Mouse (Mus musculus) hindbrain, embryonic 16.5 days (tissue): Measurements from ENCODE around the gene Nudt5. TPM values are rescaled to one million over a fixed set of nuclear protein-coding genes. Genes with fewer than 3 reads are reported as not detected.

Source experiments
- ATAC-seq: fragments of 200-750 bp; cut with Nextera tagmentation; 2 replicates; pipeline ENCODE4 v1.8.0; 2017; ENCODE audit warnings: moderate TSS enrichment, moderate library complexity
- H3K27ac ChIP-seq: fragments of 300-500 bp; sonication (generic); 2 replicates; pipeline ENCODE4 v1.5.1; 2014; ENCODE audit warnings: low read depth, mild to moderate bottlenecking, control low read depth, low read length, moderate library complexity
- H3K27me3 ChIP-seq: fragments of 300-500 bp; sonication (generic); replicated peaks from 2 replicates; pipeline ENCODE4 v1.6.1; 2014; ENCODE audit warnings: low read length; ENCODE audit not compliant: control insufficient read depth, insufficient read depth
- H3K36me3 ChIP-seq: fragments of 300-500 bp; sonication (generic); 2 replicates; pipeline ENCODE4 v1.6.1; 2014; ENCODE audit warnings: mild to moderate bottlenecking, low read length, moderate library complexity, mixed read lengths; ENCODE audit not compliant: control insufficient read depth, insufficient read depth
- H3K4me1 ChIP-seq: fragments of 300-500 bp; sonication (generic); 2 replicates; pipeline ENCODE4 v1.6.1; 2014; ENCODE audit warnings: low read depth, low read length; ENCODE audit not compliant: control insufficient read depth, insufficient read depth
- H3K4me2 ChIP-seq: fragments of 300-500 bp; sonication (generic); 2 replicates; pipeline ENCODE4 v1.6.1; 2014; ENCODE audit warnings: mild to moderate bottlenecking, low read length, control low read depth, moderate library complexity
- H3K4me3 ChIP-seq: fragments of 300-500 bp; sonication (generic); 2 replicates; pipeline ENCODE4 v1.5.1; 2014; ENCODE audit warnings: mild to moderate bottlenecking, low read length, control low read depth, moderate library complexity
- H3K9ac ChIP-seq: fragments of 300-500 bp; sonication (generic); 2 replicates; pipeline ENCODE4 v1.6.1; 2014; ENCODE audit warnings: low read depth, mild to moderate bottlenecking, control low read depth, low read length, moderate library complexity
- H3K9me3 ChIP-seq: fragments of 300-500 bp; sonication (generic); 2 replicates; pipeline ENCODE4 v1.6.1; 2014; ENCODE audit warnings: mild to moderate bottlenecking, low read length, moderate library complexity; ENCODE audit not compliant: control insufficient read depth
- WGBS: fragments of 180-500 bp; shearing (Covaris S2); extraction: QIAGEN DNeasy Blood & Tissue Kit; methylation state at CpG from one replicate; pipeline ENCODE4 v1.1.7; 2014; 5-methylcytosine and 5-hydroxymethylcytosine counted together
- polyA plus RNA-seq: library from polyadenylated mRNA; unstranded; fragments of >200 nt; fragmentation: Nextera tagmentation; extraction: Ambion mirVana; gene quantifications from 2 replicates; pipeline ENCODE4 v1.2.1, GENCODE M21; 2015

Gene Nudt5
- polyA plus RNA-seq, 1 experiment from 2014 or later = 26.4 TPM

DNA sequence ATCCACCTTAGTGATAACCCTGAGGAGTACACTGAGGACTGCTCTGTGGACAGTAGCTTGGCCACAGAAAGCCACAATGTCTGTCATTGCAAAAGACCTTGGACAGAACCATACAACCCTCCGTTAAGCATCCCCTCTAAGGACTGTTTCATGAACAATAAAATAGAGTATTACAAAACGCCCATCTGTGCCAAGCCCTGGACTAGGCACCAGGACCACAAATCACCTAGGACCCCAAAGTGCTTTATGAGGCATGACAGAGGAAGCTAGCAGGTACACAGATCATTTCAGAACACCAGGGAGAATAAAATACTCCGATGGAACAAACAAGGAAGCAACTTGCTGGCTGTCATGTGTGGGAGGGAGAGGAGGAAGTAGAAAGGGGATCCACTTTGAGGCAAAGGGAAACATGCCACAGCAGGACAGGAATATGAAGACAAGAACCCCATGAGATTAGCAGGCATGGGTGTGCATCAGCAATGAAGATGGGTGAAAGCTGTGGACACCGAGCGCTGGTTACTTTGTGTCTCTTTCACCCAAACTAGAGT is 33.5 kb upstream of the Nudt5 start:
- no peaks in the 10 kb centered on the region for H3K27me3 ChIP-seq
- peaks cover 21% of the 10 kb centered on the region for H3K36me3 ChIP-seq
- ATAC-seq = no peak
- WGBS = 95% methylated on average over 5 of the region's 5 CpGs
- H3K4me1 ChIP-seq = no peaks in the 10 kb centered on the region
- H3K9ac ChIP-seq = no peak overlapping the region
- H3K27ac ChIP-seq = no peak overlapping the region
- no peak overlapping the region for H3K4me3 ChIP-seq
- no peaks in the 10 kb centered on the region for H3K9me3 ChIP-seq
- H3K4me2 ChIP-seq = no peak overlapping the region

DNA sequence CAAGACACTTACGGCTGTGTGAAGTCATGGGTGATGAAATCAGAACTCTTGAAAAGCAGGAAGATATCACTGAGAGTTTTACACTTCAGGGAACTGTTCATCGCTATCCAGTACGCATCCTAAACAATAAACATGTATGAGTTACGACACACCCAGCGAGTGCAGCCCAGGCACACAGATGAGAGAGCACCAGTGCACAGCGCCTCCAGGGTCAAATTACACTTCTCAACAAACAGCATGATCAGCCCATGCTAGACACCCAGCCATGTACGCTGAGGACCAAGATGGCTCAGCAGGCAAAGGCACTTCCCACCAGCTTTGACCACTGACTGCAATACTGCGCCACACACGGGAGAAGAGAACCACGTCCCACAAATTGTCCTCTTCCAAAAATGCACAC is 23.6 kb upstream of the Nudt5 start:
- H3K4me2 ChIP-seq = no peak overlapping the region
- H3K4me1 ChIP-seq = no peaks in the 10 kb centered on the region
- 90% methylated on average over 10 of the region's 10 CpGs for WGBS
- H3K36me3 ChIP-seq = peaks cover 15% of the 10 kb centered on the region
- ATAC-seq = no peak
- H3K27ac ChIP-seq = no peak overlapping the region
- H3K9ac ChIP-seq = no peak overlapping the region
- H3K4me3 ChIP-seq = no peak overlapping the region
- H3K27me3 ChIP-seq = no peaks in the 10 kb centered on the region
- H3K9me3 ChIP-seq = no peaks in the 10 kb centered on the region

DNA sequence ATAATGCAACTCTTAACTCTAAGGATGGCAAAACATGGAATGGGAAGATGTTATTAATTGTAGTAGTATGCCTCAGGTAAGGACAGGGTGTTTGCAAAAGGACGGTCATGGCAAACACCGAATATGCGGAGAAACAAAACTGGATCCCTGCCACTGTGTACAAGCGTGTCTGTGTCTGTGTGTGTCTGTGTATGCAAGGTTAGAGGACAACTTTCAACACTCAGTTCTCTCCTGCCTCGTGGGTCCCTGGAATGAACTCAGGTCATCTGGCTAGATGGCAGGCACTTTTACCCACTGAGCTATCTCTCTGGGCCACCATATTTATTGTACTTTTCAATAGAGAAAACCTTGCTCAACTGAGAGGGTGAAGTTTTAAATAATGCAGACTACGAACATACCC is 22.4 kb upstream of the Nudt5 start:
- no peak overlapping the region for H3K27ac ChIP-seq
- no peaks in the 10 kb centered on the region for H3K9me3 ChIP-seq
- H3K4me2 ChIP-seq = no peak overlapping the region
- H3K4me1 ChIP-seq = no peaks in the 10 kb centered on the region
- no peak overlapping the region for H3K9ac ChIP-seq
- ATAC-seq = no peak
- H3K4me3 ChIP-seq = no peak overlapping the region
- WGBS = 94% methylated on average over 6 of the region's 6 CpGs
- H3K27me3 ChIP-seq = no peaks in the 10 kb centered on the region
- H3K36me3 ChIP-seq = peaks cover 14% of the 10 kb centered on the region

DNA sequence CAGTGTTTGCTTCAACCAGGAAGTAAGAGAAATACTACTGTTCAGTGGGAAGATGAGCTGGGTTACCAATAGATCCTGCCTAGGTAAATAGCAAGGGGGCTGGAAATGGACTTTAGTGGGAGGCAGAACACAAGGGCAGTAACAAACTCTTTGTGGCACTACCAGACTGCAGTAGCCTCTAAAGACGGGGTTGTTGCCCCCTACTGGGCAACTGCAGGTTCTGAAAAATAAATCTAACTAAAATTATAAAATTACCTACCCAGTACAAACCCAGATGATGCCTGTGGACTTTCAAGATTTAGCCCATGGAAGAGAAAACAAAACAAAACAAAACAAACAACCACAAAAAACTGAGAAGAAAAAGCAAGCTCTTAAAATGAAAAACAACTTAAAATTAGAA is 20.6 kb upstream of the Nudt5 start:
- H3K36me3 ChIP-seq = peaks cover 14% of the 10 kb centered on the region
- 29% methylated on average over 1 of the region's 1 CpGs for WGBS

DNA sequence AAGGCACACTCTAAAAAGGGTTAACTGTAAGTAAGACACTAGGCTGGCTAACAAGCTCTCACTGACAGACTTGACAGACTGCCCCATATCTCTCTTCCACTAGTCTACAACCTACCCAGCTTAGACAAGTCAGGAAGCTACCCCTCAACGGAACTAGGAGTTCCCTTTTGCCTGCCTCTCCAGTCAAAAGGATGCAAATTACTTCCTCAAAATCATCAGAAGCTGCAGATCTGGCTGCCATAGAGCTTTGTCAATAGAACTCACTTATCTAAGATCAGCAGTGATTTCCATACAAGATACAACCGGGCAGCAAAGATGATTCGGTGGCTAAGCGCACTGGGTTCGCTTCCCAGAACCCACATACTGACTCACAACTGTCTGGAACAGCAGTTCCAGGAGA is 20.1 kb upstream of the Nudt5 start:
- H3K36me3 ChIP-seq = peaks cover 14% of the 10 kb centered on the region
- ATAC-seq = no peak

More for the DNA sequence above, 20.6 kb upstream of the Nudt5 start:
- H3K27me3 ChIP-seq = no peaks in the 10 kb centered on the region
- no peak overlapping the region for H3K4me2 ChIP-seq
- H3K9me3 ChIP-seq = no peaks in the 10 kb centered on the region
- H3K27ac ChIP-seq = no peak overlapping the region
- H3K4me1 ChIP-seq = no peaks in the 10 kb centered on the region
- H3K4me3 ChIP-seq = no peak overlapping the region
- ATAC-seq = no peak
- no peak overlapping the region for H3K9ac ChIP-seq

DNA sequence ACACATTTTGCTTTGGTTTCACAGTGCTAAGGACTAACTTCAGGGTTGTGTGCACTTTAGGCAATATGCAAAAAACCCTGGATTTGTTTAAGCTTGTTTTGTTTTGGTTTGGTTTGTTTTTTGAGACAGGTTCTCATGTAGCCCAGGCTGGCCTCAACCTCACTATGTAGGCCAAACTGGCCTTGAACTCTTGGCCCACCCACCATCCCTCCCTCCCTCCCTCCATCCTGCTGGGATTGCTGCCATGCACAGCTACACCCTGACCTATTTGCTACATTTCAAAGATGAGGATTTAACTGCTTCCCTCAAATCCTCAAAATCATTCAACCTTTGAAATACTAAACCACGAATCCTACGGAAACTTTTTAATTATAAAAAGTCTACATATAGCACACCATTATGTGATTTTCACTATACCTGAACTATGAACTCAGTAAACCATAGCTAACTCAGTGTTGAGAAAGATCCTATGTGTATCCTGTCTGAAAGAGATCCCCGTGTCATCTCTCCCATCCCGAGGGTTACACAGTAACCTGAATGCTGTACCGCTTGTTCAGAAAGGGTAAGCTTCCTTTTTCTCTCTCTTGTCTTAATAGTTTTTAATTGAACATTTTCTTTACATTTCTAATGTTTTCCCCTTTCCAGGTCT is 19.4 kb upstream of the Nudt5 start:
- H3K27ac ChIP-seq = no peak overlapping the region
- WGBS = 95% methylated on average over 5 of the region's 5 CpGs
- H3K9me3 ChIP-seq = no peaks in the 10 kb centered on the region
- no peaks in the 10 kb centered on the region for H3K27me3 ChIP-seq
- no peaks in the 10 kb centered on the region for H3K4me1 ChIP-seq
- H3K4me2 ChIP-seq = no peak overlapping the region
- no peak overlapping the region for H3K4me3 ChIP-seq
- no peak for ATAC-seq
- peaks cover 8% of the 10 kb centered on the region for H3K36me3 ChIP-seq
- H3K9ac ChIP-seq = no peak overlapping the region

More for the DNA sequence above, 20.1 kb upstream of the Nudt5 start:
- Histone ChIP-seq H3K4me1 (no peaks in the 10 kb centered on the region), H3K4me2 (no peak overlapping the region), H3K9ac (no peak overlapping the region), H3K27me3 (no peaks in the 10 kb centered on the region), H3K4me3 (no peak overlapping the region), H3K27ac (no peak overlapping the region), H3K9me3 (no peaks in the 10 kb centered on the region)
- WGBS = 86% methylated on average over 5 of the region's 5 CpGs

DNA sequence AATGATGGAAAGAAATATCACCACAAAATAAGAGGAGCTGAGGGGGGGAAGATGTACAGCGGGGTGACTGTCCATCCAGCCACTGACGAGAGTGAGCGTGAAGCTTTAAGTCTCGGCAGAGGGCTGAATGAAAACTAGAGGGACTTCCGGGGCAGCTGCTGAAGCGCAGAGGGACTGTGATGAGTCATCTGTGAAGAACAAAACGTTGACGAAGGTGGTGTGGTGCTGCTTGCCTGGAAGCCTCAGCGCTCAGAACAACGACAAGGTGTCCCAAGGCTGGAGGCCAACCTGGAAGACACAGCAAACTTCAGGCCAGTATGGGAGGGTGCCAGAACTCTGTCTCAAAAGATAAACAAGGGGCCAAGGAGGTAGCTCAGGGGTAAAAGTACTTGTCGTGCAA is 4.0 kb upstream of the Nudt5 start:
- ATAC-seq = no peak
- Histone ChIP-seq H3K9ac (no peak overlapping the region), H3K36me3 (peaks cover 21% of the 10 kb centered on the region), H3K27me3 (no peaks in the 10 kb centered on the region), H3K4me3 (no peak overlapping the region), H3K9me3 (no peaks in the 10 kb centered on the region), H3K4me2 (no peak overlapping the region), H3K27ac (no peak overlapping the region), H3K4me1 (peaks cover 3% of the 10 kb centered on the region)
- WGBS = 97% methylated on average over 11 of the region's 11 CpGs

DNA sequence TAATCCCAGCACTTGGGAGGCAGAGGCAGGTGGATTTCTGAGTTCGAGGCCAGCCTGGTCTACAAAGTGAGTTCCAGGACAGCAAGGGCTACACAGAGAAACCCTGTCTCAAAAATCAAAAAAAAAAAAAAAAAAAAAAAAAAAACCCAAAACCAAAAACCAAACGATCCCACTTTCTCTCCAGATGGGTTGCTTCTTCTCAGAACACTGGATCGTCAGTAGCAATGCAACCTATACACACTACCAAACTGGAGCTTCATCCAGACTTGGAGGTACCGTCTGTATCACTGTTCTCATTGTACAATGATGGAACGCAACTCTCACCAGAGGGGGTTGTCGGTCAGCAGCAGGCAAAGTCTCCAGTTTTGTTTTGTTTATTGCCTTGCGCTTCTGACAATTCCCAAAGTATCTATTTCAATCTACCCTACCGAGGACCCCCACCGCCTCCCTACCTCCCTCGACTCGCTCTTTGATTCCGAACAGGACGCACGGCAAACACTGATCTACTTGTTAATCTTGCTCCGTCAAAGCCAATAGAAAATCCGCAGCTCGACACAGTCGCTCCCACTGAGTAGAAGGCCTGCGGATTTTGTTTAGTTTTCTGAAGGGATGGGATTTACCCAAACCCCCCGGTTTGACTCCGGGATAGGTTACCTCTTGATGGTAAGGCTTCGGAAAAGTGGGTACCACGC is 492 bp upstream of the Nudt5 start:
- ATAC-seq = peak; percentile 55
- peak overlapping the region; percentile 85 for H3K9ac ChIP-seq
- H3K4me3 ChIP-seq = peak overlapping the region; percentile 82
- peaks cover 10% of the 10 kb centered on the region for H3K4me1 ChIP-seq
- H3K27me3 ChIP-seq = no peaks in the 10 kb centered on the region
- H3K4me2 ChIP-seq = peak overlapping the region; percentile 80
- peak overlapping the region; percentile 93 for H3K27ac ChIP-seq
- H3K36me3 ChIP-seq = peaks cover 17% of the 10 kb centered on the region
- no peaks in the 10 kb centered on the region for H3K9me3 ChIP-seq
- 4% methylated on average over 23 of the region's 23 CpGs for WGBS

DNA sequence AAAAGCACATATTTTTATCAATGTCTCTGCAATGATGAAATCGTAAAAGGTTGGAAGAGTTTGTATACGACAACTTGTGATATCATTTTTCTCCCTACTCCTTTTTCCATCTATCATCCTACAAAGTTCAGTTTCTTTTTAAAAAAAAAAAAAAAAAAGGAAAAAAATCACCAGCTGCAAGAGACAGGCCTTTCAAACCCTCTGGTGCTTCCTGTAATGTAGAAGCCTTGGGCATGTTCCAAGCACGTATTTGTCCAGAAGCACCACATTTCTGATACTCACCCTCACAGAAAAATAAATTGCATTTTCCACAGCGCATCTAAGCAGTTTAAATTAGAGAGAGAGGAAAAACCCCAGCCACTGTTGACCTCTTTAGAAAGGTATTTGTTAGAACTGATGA is 1.0 kb downstream of the Nudt5 start:
- no peak for ATAC-seq
- 32% methylated on average over 4 of the region's 4 CpGs for WGBS

More for the DNA sequence above, 1.0 kb downstream of the Nudt5 start:
- Histone ChIP-seq H3K4me2 (peak overlapping the region; percentile 70), H3K4me1 (peaks cover 10% of the 10 kb centered on the region), H3K36me3 (peaks cover 7% of the 10 kb centered on the region; the same call in 1 of the 2 replicates), H3K9me3 (no peaks in the 10 kb centered on the region), H3K4me3 (peak overlapping the region; percentile 82), H3K27me3 (no peaks in the 10 kb centered on the region), H3K9ac (peak overlapping the region; percentile 85), H3K27ac (no peak overlapping the region)
